Mouse (Mus musculus) left cerebral cortex, adult 2 months (tissue): ENCODE measurements around the gene Adamts5. TPM values are rescaled to one million over a fixed set of nuclear protein-coding genes. Genes with fewer than 3 reads are reported as not detected.

Source experiments
- DNase-seq, 2 experiments: peaks; one replicate each; pipeline ENCODE4 v3.0.0; 2021 to 2022; ENCODE audit warnings: low spot score in 2 of 2, mixed read lengths in 1 of 2; ENCODE audit errors: extremely low spot score in 1 of 2
- H3K27ac ChIP-seq: fragments of 200-600 bp; 2 replicates; pipeline ENCODE4 v1.8.1; 2022
- H3K4me3 ChIP-seq: fragments of 200-600 bp; 2 replicates; pipeline ENCODE4 v1.8.1; 2022
- CTCF ChIP-seq: fragments of 200-600 bp; IDR thresholded peaks from 2 replicates; pipeline ENCODE4 v1.8.1; 2022; ENCODE audit warnings: antibody characterized with exemption, mild to moderate bottlenecking, moderate library complexity
- intact Hi-C: fragments of 180-260 bp; cut with DNase I; formaldehyde crosslinking; loops from one replicate; pipeline ENCODE4 v1.15.1; 2025
- long read RNA-seq, 2 experiments: library from polyadenylated mRNA; stranded (forward); transcript quantifications; one replicate each; pipeline ENCODE4 v2.0.0; 2021; ENCODE audit warnings: borderline mapping rate in 2 of 2
- total RNA-seq, 2 experiments: library from RNA; stranded (reverse); gene quantifications; 2 replicates each; pipeline ENCODE4 v1.2.3; 2021

Gene Adamts5
- 1 to 10 TPM in 1 of 2 experiments, under 1 TPM in 1; 0.97 to 1.0 TPM for total RNA-seq
- long read RNA-seq, experiment 1, full-length matches to known transcripts = 1 of 1 reads
- long read RNA-seq, experiment 1, partial matches to known transcripts = 0 of 1 reads
- long read RNA-seq, experiment 1, other reads (novel, unspliced or antisense) = 0 of 1 reads
- long read RNA-seq, experiment 2 = 0 reads

DNA sequence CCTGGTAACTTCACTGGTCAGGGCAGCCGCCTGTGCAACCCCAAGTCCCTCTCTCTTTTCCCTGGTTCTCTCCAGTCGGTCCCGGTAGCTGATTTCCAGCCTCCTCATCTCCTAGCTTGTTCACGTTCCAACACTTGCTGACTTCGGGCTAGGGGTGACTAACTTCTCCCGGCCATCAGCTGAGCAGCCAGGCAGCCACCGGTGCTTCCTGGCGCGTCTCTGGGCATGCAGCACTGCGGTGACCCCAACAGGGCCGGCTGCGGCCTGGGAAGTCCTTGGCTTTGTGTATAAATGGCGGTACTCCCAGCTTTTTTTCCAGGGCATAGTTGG is at the start of gene Adamts5:
Adamts5 (minus strand) TSS at position 248 of the 330 bp plus-strand sequence.
- H3K4me3 ChIP-seq = peak within 1 kb of the TSS; percentile 49
- intact Hi-C loops = no loop called here
- no peak for DNase-seq
- peak within 1 kb of the TSS; percentile 38; the same call in 1 of the 2 replicates for H3K27ac ChIP-seq
- no peak for TF ChIP-seq CTCF

DNA sequence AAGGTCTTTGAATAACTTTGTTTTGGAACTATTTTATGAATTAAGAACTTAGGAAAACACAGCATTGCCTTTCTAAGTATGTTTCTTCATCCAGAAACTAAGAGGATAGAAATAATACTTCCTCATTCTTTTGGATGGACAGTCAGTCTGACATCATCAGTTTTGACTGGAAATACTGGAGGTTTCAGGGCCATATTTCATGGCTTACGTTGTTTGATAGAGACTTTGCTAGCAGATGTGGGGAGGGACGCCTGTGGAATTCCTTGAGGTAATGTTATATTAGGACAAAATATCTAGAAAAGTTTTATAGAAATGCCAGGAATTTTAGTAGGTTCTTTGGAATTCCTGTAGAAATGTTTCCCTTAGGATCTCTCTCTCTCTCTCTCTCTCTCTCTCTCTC is 48.7 kb upstream of the Adamts5 start:
- DNase-seq = no peak
- no peak for TF ChIP-seq CTCF
- H3K4me3 ChIP-seq = no peak overlapping the region
- intact Hi-C loops = no loop called here
- H3K27ac ChIP-seq = no peak overlapping the region

GRCm38 (mm10) chr16:85926004-85926403 is 24.4 kb upstream of the Adamts5 start:
- no peak for TF ChIP-seq CTCF
- intact Hi-C loops = loop anchor here (1.0 kb wide), 1 partner anchor 39 kb away; no protein-coding TSS in a partner anchor
- Histone ChIP-seq H3K27ac (no peak overlapping the region), H3K4me3 (no peak overlapping the region)
- no peak for DNase-seq

- intact Hi-C loops = no loop called here
- no peak for DNase-seq
- Histone ChIP-seq H3K27ac (no peak overlapping the region), H3K4me3 (no peak overlapping the region)
- no peak for TF ChIP-seq CTCF
Observed at GRCm38 (mm10) chr16:85922454-85922853, 20.8 kb upstream of the Adamts5 start.

DNA sequence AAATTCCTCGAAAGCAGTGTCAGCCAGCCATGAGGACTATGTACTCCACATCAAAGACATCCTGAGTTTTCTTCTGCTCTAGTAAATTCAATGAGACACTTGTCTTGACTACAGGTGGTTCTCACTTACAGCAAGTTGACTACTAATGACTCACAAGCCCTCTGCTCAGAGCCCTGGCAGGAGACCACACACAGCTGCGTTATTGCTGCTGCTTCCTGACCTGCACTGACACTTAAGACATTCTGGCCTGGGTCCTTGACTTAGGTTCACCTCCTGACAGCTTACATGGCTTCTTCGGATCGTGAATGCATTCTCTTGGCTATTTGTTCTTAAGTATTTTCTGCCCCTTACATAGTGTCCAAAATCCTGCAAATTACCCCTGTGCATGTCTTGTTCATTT is 18.5 kb upstream of the Adamts5 start:
- TF ChIP-seq CTCF = no peak
- no peak overlapping the region for H3K4me3 ChIP-seq
- intact Hi-C loops = no loop called here
- no peak overlapping the region for H3K27ac ChIP-seq
- no peak for DNase-seq

GRCm38 (mm10) chr16:85900702-85901580 is 687 bp downstream of the Adamts5 start:
- H3K27ac ChIP-seq = peak overlapping the region; percentile 38; the same call in 1 of the 2 replicates
- intact Hi-C loops = no loop called here
- no peak; the same call in 1 of the 2 replicates for TF ChIP-seq CTCF
- H3K4me3 ChIP-seq = peak overlapping the region; percentile 49
- peak; percentile 31 to 48 for DNase-seq

GRCm38 (mm10) chr16:85899790-85900587 is 1.6 kb downstream of the Adamts5 start:
- DNase-seq = peak; percentile 23 to 26
- intact Hi-C loops = loop anchor here (10.0 kb wide), 1 partner anchor 115 kb away; no protein-coding TSS in a partner anchor
- Histone ChIP-seq H3K27ac (no peak overlapping the region; the same call in 1 of the 2 replicates), H3K4me3 (peak overlapping the region; percentile 49)
- no peak for TF ChIP-seq CTCF

- Histone ChIP-seq H3K27ac (no peak overlapping the region), H3K4me3 (peak overlapping the region; percentile 49; the same call in 1 of the 2 replicates)
- no peak; the same call in 1 of the 2 replicates for TF ChIP-seq CTCF
- intact Hi-C loops = loop anchor here (10.0 kb wide), 1 partner anchor 115 kb away; no protein-coding TSS in a partner anchor
- peak in 1 of 2 experiments; percentile 17 for DNase-seq
Observed at GRCm38 (mm10) chr16:85899301-85899721, 2.3 kb downstream of the Adamts5 start.

DNA sequence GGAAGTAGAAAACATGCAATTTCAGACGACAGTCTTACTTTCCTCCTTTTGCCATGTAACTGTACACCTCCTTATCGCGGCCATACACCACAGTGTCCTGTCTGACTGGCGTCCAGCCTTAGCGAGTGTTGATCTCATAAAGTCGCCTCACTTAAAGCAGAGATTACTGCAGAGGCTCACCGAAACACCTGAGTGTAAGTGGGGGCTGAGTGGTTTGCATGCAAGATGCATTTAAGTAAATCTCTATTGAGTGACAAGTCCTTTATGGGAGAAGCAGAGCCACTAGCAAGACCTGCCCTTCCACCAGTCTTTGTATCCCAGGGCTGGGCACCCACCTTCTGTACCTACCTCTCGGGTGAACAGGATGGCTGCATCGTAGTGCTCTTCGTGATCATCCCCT is 2.8 kb downstream of the Adamts5 start:
- no peak overlapping the region for H3K27ac ChIP-seq
- H3K4me3 ChIP-seq = no peak overlapping the region
- no peak for DNase-seq
- intact Hi-C loops = loop anchor here (10.0 kb wide), 1 partner anchor 116 kb away; no protein-coding TSS in a partner anchor
- TF ChIP-seq CTCF = no peak

DNA sequence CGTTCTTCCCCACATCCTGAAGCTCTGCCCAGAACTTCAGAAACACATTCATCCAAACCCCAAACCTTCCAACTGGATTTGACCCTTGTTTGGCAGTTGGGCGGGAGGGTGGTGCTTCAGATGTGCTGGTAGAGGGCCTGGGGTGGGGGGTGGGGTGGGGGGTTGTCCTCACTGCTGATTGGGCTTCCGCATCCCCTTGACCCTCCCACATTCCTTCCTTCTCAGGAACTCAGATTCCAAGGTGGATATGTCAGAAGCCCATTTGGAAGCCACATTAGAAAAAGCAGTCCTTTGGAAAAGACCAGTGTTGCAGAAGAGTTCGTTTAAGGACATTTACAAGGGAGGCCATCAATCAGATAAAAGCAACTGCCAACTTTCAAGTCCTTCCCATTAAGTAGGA is 3.2 kb downstream of the Adamts5 start:
- no peak overlapping the region for H3K4me3 ChIP-seq
- DNase-seq = no peak
- TF ChIP-seq CTCF = no peak
- intact Hi-C loops = loop anchor here (10.0 kb wide), 1 partner anchor 116 kb away; no protein-coding TSS in a partner anchor
- H3K27ac ChIP-seq = no peak overlapping the region

GRCm38 (mm10) chr16:85897854-85898253 is 3.8 kb downstream of the Adamts5 start:
- no peak for TF ChIP-seq CTCF
- intact Hi-C loops = loop anchor here (10.0 kb wide), 1 partner anchor 117 kb away; no protein-coding TSS in a partner anchor
- DNase-seq = no peak
- Histone ChIP-seq H3K4me3 (no peak overlapping the region), H3K27ac (no peak overlapping the region)
